Mouse (Mus musculus) small intestine, adult 2 months (tissue): Measurements from ENCODE around the gene Dap3.
"Not testable (repeated sequence)": the region's sequence is repeated elsewhere in the genome, so short reads cannot be mapped to it uniquely, and the experiment has no call there.

ENCODE experiments used
- CTCF ChIP-seq: fragments of 200-500 bp; IDR thresholded peaks from 2 replicates; pipeline ENCODE4 v1.5.1; 2012; ENCODE audit warnings: low read depth, mild to moderate bottlenecking, control low read depth, inconsistent platforms, low read length, moderate library complexity, mixed read lengths; ENCODE audit not compliant: insufficient replicate concordance, insufficient read length; ENCODE audit errors: extremely low read depth
- POLR2A ChIP-seq: fragments of 200-500 bp; IDR thresholded peaks from 2 replicates; pipeline ENCODE4 v1.6.1; 2012; ENCODE audit warnings: low read depth, mild to moderate bottlenecking, control low read depth, inconsistent platforms, low read length, moderate library complexity

GRCm38 (mm10) chr3:88893011-88893410, 58.0 kb downstream of the Dap3 start:
- TF ChIP-seq POLR2A, CTCF: not testable (repeated sequence)
